Mouse (Mus musculus) heart, postnatal 0 days (tissue): ENCODE measurements around the gene Pola1.

Experiments used
- CTCF ChIP-seq: IDR thresholded peaks from 2 replicates; pipeline ENCODE4 v1.5.1; 2016; ENCODE audit warnings: antibody characterized with exemption, control low read depth, low read depth
- EP300 ChIP-seq: IDR thresholded peaks from 2 replicates; pipeline ENCODE4 v1.6.1; 2016; ENCODE audit warnings: antibody characterized with exemption, low read depth

- no peak for TF ChIP-seq CTCF
- no peak for TF ChIP-seq EP300
Measured at GRCm38 (mm10) chrX:93300183-93300815, 331.7 kb downstream of the Pola1 start.
